Mouse (Mus musculus): ENCODE data around the gene Slc29a1. TPM values are rescaled to one million over a fixed set of nuclear protein-coding genes. Genes with fewer than 3 reads are reported as not detected.

Slc29a1 gene
- polyA plus RNA-seq, 1 experiment from 2014 or later = 59.1 TPM

DNA sequence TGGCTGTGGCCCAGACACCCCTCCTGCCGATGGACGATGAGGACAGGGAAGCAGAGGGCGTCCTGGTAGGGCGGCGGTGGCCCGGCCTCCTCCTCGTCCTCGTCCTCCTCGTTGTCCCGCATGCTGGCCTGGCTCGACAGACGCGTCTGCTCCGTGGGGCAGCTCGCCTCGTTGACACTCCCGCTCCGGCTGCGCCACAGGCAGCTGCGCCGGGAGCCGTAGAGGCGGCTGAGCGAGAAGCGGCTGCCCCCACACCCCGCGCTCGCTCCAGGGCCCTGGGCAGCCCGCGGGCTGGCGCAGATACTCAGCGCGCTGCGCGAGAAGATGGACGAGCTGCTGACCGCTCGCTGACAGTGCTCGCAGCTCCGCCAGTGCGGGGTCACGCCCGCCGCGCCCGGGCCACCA is 54.5 kb downstream of the Slc29a1 start:
- H3K27ac ChIP-seq = no peak overlapping the region
- H3K4me2 ChIP-seq (replicated peaks) = peak overlapping the region; percentile 33
- H3K4me1 ChIP-seq = peaks cover 29% of the 10 kb centered on the region
- H3K4me3 ChIP-seq = peak overlapping the region; percentile 19
- peaks cover 8% of the 10 kb centered on the region for H3K36me3 ChIP-seq
- H3K9ac ChIP-seq = 0 out of 2 replicates have a peak overlapping the region, but pooled peaks have one; percentile 24
- no peak for ATAC-seq (ENCODE audit: insufficient number of reproducible peaks, insufficient read depth, low FRiP score, low TSS enrichment)
- WGBS = 10% methylated on average over 46 of the region's 46 CpGs
- H3K9me3 ChIP-seq = no peaks in the 10 kb centered on the region
- peaks cover 79% of the 10 kb centered on the region for H3K27me3 ChIP-seq

GRCm38 (mm10) chr17:45544001-45544872 is 55.2 kb downstream of the Slc29a1 start:
- Histone ChIP-seq H3K4me3 (peak overlapping the region; percentile 19), H3K9me3 (no peaks in the 10 kb centered on the region), H3K4me1 (peaks cover 29% of the 10 kb centered on the region), H3K36me3 (peaks cover 8% of the 10 kb centered on the region), H3K4me2 (replicated peaks) (peak overlapping the region; percentile 33), H3K9ac (0 out of 2 replicates have a peak overlapping the region, but pooled peaks have one; percentile 24), H3K27ac (no peak overlapping the region), H3K27me3 (peaks cover 85% of the 10 kb centered on the region)
- no peak for ATAC-seq (ENCODE audit: insufficient number of reproducible peaks, insufficient read depth, low FRiP score, low TSS enrichment)
- WGBS = 6% methylated on average over 24 of the region's 24 CpGs

- Histone ChIP-seq H3K27ac (no peak overlapping the region), H3K27me3 (peaks cover 90% of the 10 kb centered on the region), H3K4me2 (replicated peaks) (no peak overlapping the region)
Measured at GRCm38 (mm10) chr17:45543115-45543514, 56.3 kb downstream of the Slc29a1 start.

DNA sequence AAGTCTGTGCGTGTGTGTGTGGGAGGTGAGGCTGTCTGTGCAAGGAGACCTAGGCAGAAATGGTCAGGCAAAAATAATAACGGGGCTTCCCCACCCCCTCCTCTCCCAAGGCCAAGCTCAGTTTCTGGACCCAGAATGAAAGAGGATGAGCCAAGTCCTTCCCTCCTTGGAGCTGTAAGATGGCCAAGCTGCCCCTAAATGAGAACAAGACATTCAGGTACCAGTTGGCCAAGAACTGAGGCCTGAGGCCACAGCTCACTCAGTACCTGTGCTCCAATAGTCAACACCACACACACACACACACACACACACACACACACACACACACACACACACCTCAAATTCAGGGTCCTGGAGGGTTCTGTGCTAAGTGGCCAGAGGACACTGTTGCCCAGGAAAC is 56.7 kb downstream of the Slc29a1 start:
- Histone ChIP-seq H3K4me2 (replicated peaks) (no peak overlapping the region), H3K36me3 (peaks cover 8% of the 10 kb centered on the region), H3K4me3 (no peak overlapping the region), H3K4me1 (peaks cover 21% of the 10 kb centered on the region), H3K27ac (no peak overlapping the region), H3K9me3 (no peaks in the 10 kb centered on the region), H3K9ac (no peak overlapping the region), H3K27me3 (peaks cover 86% of the 10 kb centered on the region)
- no peak for ATAC-seq (ENCODE audit: insufficient number of reproducible peaks, insufficient read depth, low FRiP score, low TSS enrichment)
- WGBS = 73% methylated on average over 2 of the region's 2 CpGs

More at GRCm38 (mm10) chr17:45543115-45543514, 56.3 kb downstream of the Slc29a1 start:
- Histone ChIP-seq H3K9me3 (no peaks in the 10 kb centered on the region), H3K36me3 (peaks cover 8% of the 10 kb centered on the region), H3K4me1 (peaks cover 21% of the 10 kb centered on the region), H3K4me3 (no peak overlapping the region), H3K9ac (no peak overlapping the region)
- no peak for ATAC-seq (ENCODE audit: insufficient number of reproducible peaks, insufficient read depth, low FRiP score, low TSS enrichment)
- 19% methylated on average over 1 of the region's 1 CpGs for WGBS

DNA sequence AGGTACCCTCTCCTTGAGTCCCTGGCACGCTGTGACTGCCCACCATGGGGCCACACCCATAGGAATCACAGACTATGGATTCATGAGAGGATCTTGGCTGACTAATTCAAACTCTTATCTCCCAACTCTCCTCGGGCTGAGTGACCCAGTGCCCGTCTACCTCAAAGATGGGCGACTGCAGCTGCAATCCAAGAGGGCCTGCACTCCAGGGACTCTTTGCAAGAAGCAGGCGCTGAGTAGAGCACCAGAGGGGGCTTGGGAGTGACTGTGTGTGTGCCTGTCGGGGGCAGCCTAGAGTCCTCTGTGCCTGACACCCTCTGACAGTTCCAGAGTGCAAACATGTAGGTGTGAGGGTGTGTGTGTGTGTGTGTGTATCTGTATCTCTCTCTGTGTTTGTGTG is 57.3 kb downstream of the Slc29a1 start:
- Histone ChIP-seq H3K4me2 (replicated peaks) (no peak overlapping the region), H3K36me3 (peaks cover 8% of the 10 kb centered on the region), H3K9me3 (no peaks in the 10 kb centered on the region), H3K27ac (no peak overlapping the region), H3K4me1 (peaks cover 21% of the 10 kb centered on the region), H3K9ac (no peak overlapping the region), H3K4me3 (no peak overlapping the region), H3K27me3 (peaks cover 80% of the 10 kb centered on the region)
- no peak for ATAC-seq (ENCODE audit: insufficient number of reproducible peaks, insufficient read depth, low FRiP score, low TSS enrichment)
- 38% methylated on average over 6 of the region's 6 CpGs for WGBS

- no peaks in the 10 kb centered on the region for H3K9me3 ChIP-seq
- no peak for ATAC-seq (ENCODE audit: insufficient number of reproducible peaks, insufficient read depth, low FRiP score, low TSS enrichment)
- peaks cover 76% of the 10 kb centered on the region for H3K27me3 ChIP-seq
- 79% methylated on average over 21 of the region's 21 CpGs for WGBS
- H3K9ac ChIP-seq = no peak overlapping the region
- H3K27ac ChIP-seq = no peak overlapping the region
- H3K4me1 ChIP-seq = peaks cover 7% of the 10 kb centered on the region
- H3K4me2 ChIP-seq (replicated peaks) = no peak overlapping the region
- H3K36me3 ChIP-seq = no peaks in the 10 kb centered on the region; the same call in 1 of the 2 replicates
- no peak overlapping the region for H3K4me3 ChIP-seq
Measured at GRCm38 (mm10) chr17:45539664-45540063, 59.7 kb downstream of the Slc29a1 start.

DNA sequence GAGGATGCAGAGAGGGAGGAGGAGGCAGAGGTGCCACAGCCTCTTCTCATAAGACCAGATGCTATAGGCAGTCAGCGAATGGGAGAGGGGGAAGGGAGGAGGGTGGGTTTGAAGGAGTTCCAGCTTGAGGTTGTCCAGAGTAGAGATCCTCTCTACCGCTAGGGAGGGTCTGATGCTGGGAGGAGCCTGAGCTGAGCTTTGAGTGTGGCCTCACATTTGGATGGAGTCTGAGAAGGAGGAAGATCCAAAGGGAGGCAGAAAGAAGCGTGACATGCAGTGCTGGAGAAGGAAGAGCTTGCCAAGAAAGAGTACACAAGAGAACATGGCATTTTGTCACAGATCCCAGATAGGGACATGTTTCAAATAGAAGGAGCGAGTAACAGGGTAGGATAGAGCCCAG is 61.0 kb downstream of the Slc29a1 start:
- no peaks in the 10 kb centered on the region for H3K4me1 ChIP-seq
- H3K27ac ChIP-seq = no peak overlapping the region
- H3K9ac ChIP-seq = no peak overlapping the region
- H3K27me3 ChIP-seq = peaks cover 72% of the 10 kb centered on the region
- no peak for ATAC-seq (ENCODE audit: insufficient number of reproducible peaks, insufficient read depth, low FRiP score, low TSS enrichment)
- H3K4me2 ChIP-seq (replicated peaks) = no peak overlapping the region
- H3K9me3 ChIP-seq = no peaks in the 10 kb centered on the region
- 56% methylated on average over 4 of the region's 4 CpGs for WGBS
- no peak overlapping the region for H3K4me3 ChIP-seq
- H3K36me3 ChIP-seq = no peaks in the 10 kb centered on the region

DNA sequence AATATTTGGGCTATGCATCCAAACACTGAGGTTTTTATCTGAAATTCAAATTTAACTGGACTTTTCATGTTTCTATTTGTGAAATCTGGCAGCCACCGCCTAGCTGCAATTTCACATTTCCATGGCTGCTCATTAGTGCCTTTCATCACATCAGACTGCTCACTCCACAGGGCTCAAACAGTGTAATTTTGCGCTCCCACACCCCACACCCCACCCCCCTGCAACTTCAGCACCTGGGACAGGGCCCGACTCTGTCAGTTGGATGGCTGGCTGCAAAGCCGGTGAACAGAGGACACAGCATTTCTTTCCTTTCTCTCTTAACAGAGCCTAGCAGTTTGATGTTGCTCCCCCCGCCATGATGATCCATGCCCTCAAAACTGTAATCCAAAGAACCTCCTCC is 63.1 kb downstream of the Slc29a1 start:
- Histone ChIP-seq H3K4me2 (replicated peaks) (no peak overlapping the region), H3K36me3 (no peaks in the 10 kb centered on the region), H3K4me1 (no peaks in the 10 kb centered on the region), H3K4me3 (no peak overlapping the region), H3K9me3 (no peaks in the 10 kb centered on the region), H3K27ac (no peak overlapping the region), H3K9ac (no peak overlapping the region), H3K27me3 (peaks cover 69% of the 10 kb centered on the region)
- ATAC-seq (ENCODE audit: insufficient number of reproducible peaks, insufficient read depth, low FRiP score, low TSS enrichment) = no peak
- WGBS = 10% methylated on average over 5 of the region's 5 CpGs

Other genes starting within 250 kb of the Slc29a1 start
- gene Cdc5l, start 165.9 kb downstream of the Slc29a1 start, polyA plus RNA-seq (2016; fragmentation: Nextera tagmentation; extraction: Ambion mirVana) = 76.4 and 76.6 TPM in 2 replicates
- 0.49 and 0.89 TPM in 2 replicates for gene Spats1, start 124.2 kb downstream of the Slc29a1 start, polyA plus RNA-seq (2016; fragmentation: Nextera tagmentation; extraction: Ambion mirVana)
- 25.7 and 26.6 TPM in 2 replicates for gene Aars2, start 92.8 kb downstream of the Slc29a1 start, polyA plus RNA-seq (2016; fragmentation: Nextera tagmentation; extraction: Ambion mirVana)
- gene Tcte1, start 76.2 kb downstream of the Slc29a1 start, polyA plus RNA-seq (2016; fragmentation: Nextera tagmentation; extraction: Ambion mirVana) = 1.4 and 1.6 TPM in 2 replicates
- 9.2 and 11.1 TPM in 2 replicates for gene Tmem151b, start 49.9 kb downstream of the Slc29a1 start, polyA plus RNA-seq (2016; fragmentation: Nextera tagmentation; extraction: Ambion mirVana)
- gene Nfkbie, start 43.9 kb downstream of the Slc29a1 start, polyA plus RNA-seq (2016; fragmentation: Nextera tagmentation; extraction: Ambion mirVana) = 6.7 and 8.3 TPM in 2 replicates
- 108 and 109 TPM in 2 replicates for gene Slc35b2, start 35.7 kb downstream of the Slc29a1 start, polyA plus RNA-seq (2016; fragmentation: Nextera tagmentation; extraction: Ambion mirVana)
- 1,470 and 1,480 TPM in 2 replicates for gene Hsp90ab1, start 26.3 kb downstream of the Slc29a1 start, polyA plus RNA-seq (2016; fragmentation: Nextera tagmentation; extraction: Ambion mirVana)
- 9.2 and 10.7 TPM in 2 replicates for gene Mymx, start 2.5 kb upstream of the Slc29a1 start, polyA plus RNA-seq (2016; fragmentation: Nextera tagmentation; extraction: Ambion mirVana)
- 0.75 and 0.91 TPM in 2 replicates for gene Capn11, start 59.7 kb upstream of the Slc29a1 start, polyA plus RNA-seq (2016; fragmentation: Nextera tagmentation; extraction: Ambion mirVana)
- gene Mrpl14, start 86.7 kb upstream of the Slc29a1 start, polyA plus RNA-seq (2016; fragmentation: Nextera tagmentation; extraction: Ambion mirVana) = 137 and 153 TPM in 2 replicates
- gene Tmem63b, start 87.3 kb upstream of the Slc29a1 start, polyA plus RNA-seq (2016; fragmentation: Nextera tagmentation; extraction: Ambion mirVana) = 43.1 and 45.4 TPM in 2 replicates
- gene 1600014C23Rik, start 134.2 kb upstream of the Slc29a1 start, polyA plus RNA-seq (2016; fragmentation: Nextera tagmentation; extraction: Ambion mirVana) = 0.47 TPM in 1 of 2 replicates, not detected in the other